ENCODE assay signal across 1 mouse cellular context in the genomic region with DNA sequence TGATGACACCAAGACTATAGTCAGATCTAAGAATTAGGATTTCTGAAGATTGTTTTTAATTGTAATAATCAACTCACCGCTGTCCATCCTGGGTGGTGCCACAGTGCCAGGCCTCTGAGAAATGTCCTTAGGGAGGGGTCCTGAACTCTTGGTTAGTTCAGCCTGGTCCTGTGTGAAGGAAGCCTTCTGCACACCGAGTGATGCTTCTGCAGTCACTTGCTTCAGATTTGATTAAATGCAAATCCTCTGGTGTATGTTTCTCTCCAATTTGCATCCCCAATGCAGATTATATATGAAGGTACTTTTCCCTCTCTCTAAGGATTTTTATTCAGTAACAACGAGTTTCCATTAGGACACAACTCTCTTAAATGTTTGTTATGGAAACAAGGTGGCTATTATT.
TF ChIP-seq lines count a peak whose summit lies in the region.

A gene (minus strand): TSS at position 187 of the 400 bp plus-strand sequence.

TF ChIP-seq in CH12.LX, 34 proteins besides CTCF, POLR2A, EP300 and RAD21 (continued from another document):
- TF ChIP-seq MAFK (IDR thresholded peaks at IDR 0.05; ENCODE audit: insufficient replicate concordance, low read length) = no peak
- peak; percentile 98 for TF ChIP-seq TBP (conservative IDR thresholded peaks at IDR 0.05; ENCODE audit: low read depth, low read length)
- TF ChIP-seq PAX5 (IDR thresholded peaks at IDR 0.05; ENCODE audit: low read length) = no peak
- no peak for TF ChIP-seq E2F4 (IDR thresholded peaks at IDR 0.05; ENCODE audit: insufficient replicate concordance, low read depth, low read length)
- TF ChIP-seq MYC (IDR thresholded peaks at IDR 0.05; ENCODE audit: low read depth, low read length) = 0 out of 2 replicates have a peak, but pooled peaks have one; percentile 54
- TF ChIP-seq ZKSCAN1 (IDR thresholded peaks at IDR 0.05; ENCODE audit: borderline replicate concordance, low read depth, low read length) = no peak
- peak; percentile 95 for TF ChIP-seq SIN3A (IDR thresholded peaks at IDR 0.05; ENCODE audit: low read length)
- no peak for TF ChIP-seq CHD2 (IDR thresholded peaks at IDR 0.05; ENCODE audit: low read length)
- no peak for TF ChIP-seq MAZ (IDR thresholded peaks at IDR 0.05; ENCODE audit: low read depth, low read length)
- TF ChIP-seq ZC3H11A (IDR thresholded peaks at IDR 0.05; ENCODE audit: low read depth, low read length) = no peak
- peak; percentile 89 for TF ChIP-seq ETS1 (conservative IDR thresholded peaks at IDR 0.05; ENCODE audit: low read depth, low read length)
- TF ChIP-seq IRF4 (IDR thresholded peaks at IDR 0.05; ENCODE audit: low read depth, low read length) = peak; percentile 65
